Mouse (Mus musculus) hindbrain, embryonic 16.5 days (tissue): Measurements from ENCODE around the gene Actl9. TPM values are rescaled to one million over a fixed set of nuclear protein-coding genes. Genes with fewer than 3 reads are reported as not detected.

Source experiments
- polyA plus RNA-seq: library from polyadenylated mRNA; unstranded; fragments of >200 nt; fragmentation: Nextera tagmentation; extraction: Ambion mirVana; gene quantifications from 2 replicates; pipeline ENCODE4 v1.2.1, GENCODE M21; 2015

Actl9 gene
- polyA plus RNA-seq, 1 experiment from 2014 or later = not detected

Other genes with a start within 250 kb of the Actl9 start
- not detected in 2 replicates for gene Olfr239, start 241.6 kb upstream of the Actl9 start, polyA plus RNA-seq
- 0.04 and 0.05 TPM in 2 replicates for gene Olfr1564, start 211.2 kb upstream of the Actl9 start, polyA plus RNA-seq
- 24.7 and 24.9 TPM in 2 replicates for gene Zfp955a, start 177.8 kb upstream of the Actl9 start, polyA plus RNA-seq
- gene Olfr63, start 168.2 kb upstream of the Actl9 start, polyA plus RNA-seq = 0.04 TPM in 1 of 2 replicates, not detected in the other
- gene Zfp955b, start 143.4 kb upstream of the Actl9 start, polyA plus RNA-seq = 21.4 and 23.1 TPM in 2 replicates
- 10.5 and 12.5 TPM in 2 replicates for gene Zfp81, start 74.0 kb upstream of the Actl9 start, polyA plus RNA-seq
- 10.9 and 11.1 TPM in 2 replicates for gene Zfp101, start 38.3 kb upstream of the Actl9 start, polyA plus RNA-seq
- gene Adamts10, start 91.3 kb downstream of the Actl9 start, polyA plus RNA-seq = 55.4 and 65.3 TPM in 2 replicates
- gene Myo1f, start 122.8 kb downstream of the Actl9 start, polyA plus RNA-seq = 1.4 and 2.5 TPM in 2 replicates
- 50.9 and 71.0 TPM in 2 replicates for gene Zfp414, start 196.2 kb downstream of the Actl9 start, polyA plus RNA-seq
- 0.15 and 0.51 TPM in 2 replicates for gene Pram1, start 205.2 kb downstream of the Actl9 start, polyA plus RNA-seq